Mouse (Mus musculus) ES-E14 (cell line): ENCODE data around the gene Ppp1ca. TPM values are rescaled to one million over a fixed set of nuclear protein-coding genes. Genes with fewer than 3 reads are reported as not detected.
A peak's percentile ranks its signal among the peaks of the same experiment; 100 is the strongest.

Experiments used
- DNase-seq: peaks from one replicate; pipeline ENCODE4 v3.0.0-alpha.2; 2013; ENCODE audit warnings: low read depth, low spot score
- H3K27ac ChIP-seq: 2 replicates; pipeline ENCODE4 v1.5.1; 2012; ENCODE audit warnings: low read depth, mild to moderate bottlenecking, low read length, moderate library complexity, mixed read lengths; ENCODE audit not compliant: poor library complexity, insufficient read depth, severe bottlenecking
- H3K36me3 ChIP-seq: 2 replicates; pipeline ENCODE4 v1.6.1; 2012; ENCODE audit warnings: mild to moderate bottlenecking, low read length, moderate library complexity, mixed read lengths; ENCODE audit not compliant: control insufficient read depth, poor library complexity, insufficient read depth, severe bottlenecking
- H3K4me1 ChIP-seq, 2 experiments: fragments of 150-350 bp in 1 of 2; sonication (generic) in 1 of 2; 2 replicates each; pipeline ENCODE4 v1.6.1; 2012; ENCODE audit warnings: low read length in 2 of 2, mild to moderate bottlenecking in 1 of 2, mixed read lengths in 1 of 2; ENCODE audit not compliant: control insufficient read depth in 2 of 2, insufficient read depth in 2 of 2, poor library complexity in 1 of 2
- H3K4me3 ChIP-seq, 2 experiments: fragments of 150-350 bp in 1 of 2; sonication (generic) in 1 of 2; 2 replicates each; pipeline ENCODE4 v1.5.1; 2012; ENCODE audit warnings: low read length in 2 of 2, low read depth in 1 of 2, mild to moderate bottlenecking in 1 of 2, mixed read lengths in 1 of 2; ENCODE audit not compliant: insufficient read depth in 1 of 2, poor library complexity in 1 of 2, severe bottlenecking in 1 of 2
- H3K9ac ChIP-seq: 2 replicates; pipeline ENCODE4 v1.6.1; 2012; ENCODE audit warnings: low read depth, mild to moderate bottlenecking, low read length, mixed read lengths; ENCODE audit not compliant: poor library complexity, insufficient read depth, severe bottlenecking
- H3K9me3 ChIP-seq: fragments of 150-350 bp; sonication (generic); 2 replicates; pipeline ENCODE4 v1.6.1; 2012; ENCODE audit warnings: low read depth, mild to moderate bottlenecking, low read length; ENCODE audit not compliant: control insufficient read depth, insufficient read depth
- CHD2 ChIP-seq: IDR thresholded peaks from 2 replicates; pipeline ENCODE4 v1.6.1; 2014; ENCODE audit warnings: mild to moderate bottlenecking, low read depth, low read length, inconsistent platforms
- HCFC1 ChIP-seq: IDR thresholded peaks from 2 replicates; pipeline ENCODE4 v1.6.1; 2012; ENCODE audit warnings: low read length, inconsistent platforms, borderline replicate concordance; ENCODE audit not compliant: insufficient read depth
- MAFK ChIP-seq: IDR thresholded peaks from 2 replicates; pipeline ENCODE4 v1.6.1; 2014; ENCODE audit warnings: mild to moderate bottlenecking, low read depth, low read length, inconsistent platforms; ENCODE audit not compliant: insufficient read depth
- ZC3H11A ChIP-seq: IDR thresholded peaks from 2 replicates; pipeline ENCODE4 v1.6.1; 2012; ENCODE audit warnings: low read depth, mild to moderate bottlenecking, inconsistent platforms, low read length, borderline replicate concordance
- ZNF384 ChIP-seq: IDR thresholded peaks from 2 replicates; pipeline ENCODE4 v1.6.1; 2012; ENCODE audit warnings: low read depth, low read length, inconsistent platforms
- in situ Hi-C, 2 experiments: fragments of 600-800 bp; cut with MboI; formaldehyde crosslinking; loops; one replicate each; pipeline ENCODE4 v1.15.1; 2025; ENCODE audit warnings: low sequenced_read_pairs in 2 of 2, inconsistent platforms in 1 of 2; ENCODE audit not compliant: unreplicated experiment in 2 of 2
- total RNA-seq: library from RNA; depleted of rRNA; stranded (reverse); fragments of 300-350 nt; gene quantifications from 2 replicates; pipeline ENCODE4 v1.2.3, GENCODE M21; 2012

Ppp1ca gene
- total RNA-seq, 1 experiment, result 426 TPM

DNA sequence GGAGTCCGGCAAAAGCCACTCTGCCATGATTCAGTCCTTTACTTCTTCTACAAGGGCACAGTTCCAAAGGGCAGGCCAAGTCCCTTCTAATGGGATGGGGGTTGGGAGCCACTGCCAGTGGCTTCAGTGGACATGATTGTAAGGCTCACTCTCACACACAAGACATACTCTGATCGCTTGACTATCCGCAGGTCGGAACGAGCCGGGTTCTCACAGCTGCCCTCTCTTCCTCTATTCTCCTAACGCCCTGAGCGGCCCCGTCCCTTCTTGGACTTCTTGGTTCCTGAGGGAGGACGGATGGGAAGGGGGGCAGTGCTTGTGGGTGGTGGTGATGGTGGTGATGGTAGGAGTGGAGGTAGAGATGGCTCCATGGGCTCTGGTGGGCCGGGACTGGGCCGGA is 35.1 kb upstream of the Ppp1ca start:
- Histone ChIP-seq H3K27ac (no peak overlapping the region), H3K9me3 (no peaks in the 10 kb centered on the region), H3K4me3 (no peak overlapping the region), H3K4me1 (peaks cover 0 to 32% of the 10 kb centered on the region in 2 experiments; a peak in 2 of 4 replicates), H3K9ac (no peak overlapping the region), H3K36me3 (peaks cover 25% of the 10 kb centered on the region)
- in situ Hi-C loops, result no loop called here
- DNase-seq, result no peak
- no peak for TF ChIP-seq CHD2
- no peak for TF ChIP-seq ZNF384
- TF ChIP-seq HCFC1, result no peak
- no peak for TF ChIP-seq ZC3H11A
- no peak for TF ChIP-seq MAFK

DNA sequence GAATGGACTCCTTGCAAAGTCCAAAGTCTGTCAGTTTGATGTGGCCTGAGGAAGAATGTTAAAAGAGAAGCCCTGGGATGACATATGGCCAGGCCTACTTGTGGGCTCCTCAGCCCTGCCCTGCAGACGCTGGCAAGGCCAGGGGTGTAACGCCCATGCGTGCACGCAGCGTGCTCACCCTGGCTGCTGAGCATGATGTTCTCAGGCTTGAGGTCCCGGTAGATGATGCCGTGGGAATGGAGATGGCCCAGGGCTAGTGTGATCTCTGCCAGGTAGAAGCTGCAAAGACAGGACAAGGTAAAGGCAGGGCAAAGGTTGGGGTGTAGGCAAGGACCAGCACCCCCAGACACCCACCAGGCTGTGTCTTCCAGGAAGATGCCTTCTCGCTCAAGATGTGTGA is 32.8 kb upstream of the Ppp1ca start:
- H3K4me3 ChIP-seq, result no peak overlapping the region
- in situ Hi-C loops, result no loop called here
- H3K4me1 ChIP-seq, result peaks cover 0 to 25% of the 10 kb centered on the region in 2 experiments; a peak in 2 of 4 replicates
- no peak for DNase-seq
- TF ChIP-seq HCFC1 (no peak), MAFK (no peak), CHD2 (no peak), ZC3H11A (no peak), ZNF384 (no peak)
- H3K27ac ChIP-seq, result no peak overlapping the region
- H3K9me3 ChIP-seq, result no peaks in the 10 kb centered on the region
- H3K36me3 ChIP-seq, result peaks cover 17% of the 10 kb centered on the region
- no peak overlapping the region for H3K9ac ChIP-seq

DNA sequence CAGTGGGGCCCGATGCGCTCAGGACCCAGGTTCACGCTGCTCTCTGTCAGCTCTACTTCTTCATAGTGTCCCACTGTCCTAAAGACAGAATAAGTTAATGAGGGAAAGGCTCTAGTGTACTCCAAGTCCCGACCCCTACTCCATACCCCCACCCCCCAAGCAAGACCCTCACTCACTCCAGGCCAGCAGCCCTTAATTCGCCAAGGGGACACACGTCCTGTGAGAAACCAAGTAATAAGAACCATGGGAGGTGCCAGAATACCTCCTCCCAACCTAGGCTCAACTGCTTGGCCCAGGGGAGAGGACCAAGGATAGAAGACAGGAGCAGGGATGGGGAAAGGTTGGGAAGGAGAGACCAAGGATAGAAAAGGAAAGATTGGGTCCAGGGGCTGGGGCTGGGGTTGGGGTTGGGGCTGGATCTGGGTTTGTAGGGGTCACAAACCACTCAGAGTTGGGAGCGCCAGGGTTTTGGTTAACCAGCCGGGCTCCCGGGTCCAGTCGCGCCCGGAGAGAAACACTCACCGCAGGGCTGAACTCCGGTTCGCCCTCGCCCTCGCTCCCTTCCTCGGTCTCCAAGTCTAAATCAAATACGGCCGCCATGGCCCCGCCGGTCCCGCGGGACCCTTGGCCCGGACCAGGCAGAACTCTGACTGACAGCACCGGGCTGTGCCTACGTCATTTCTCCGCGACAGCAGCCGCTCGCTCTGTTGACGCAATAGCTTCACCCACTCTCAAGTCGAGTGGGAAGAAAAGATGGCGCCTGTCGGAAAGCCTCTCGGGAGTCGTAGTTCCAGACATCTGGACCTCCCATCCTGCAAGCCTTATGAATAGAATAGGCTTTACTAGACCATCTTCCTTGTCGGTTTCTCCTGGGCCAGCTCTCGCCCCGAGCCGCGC is 29.0 kb upstream of the Ppp1ca start, which contains the start of gene Rps6kb2:
TSS of gene Rps6kb2 (minus strand) at position 709 of the 897 bp plus-strand sequence.
- H3K27ac ChIP-seq, result no peak within 1 kb of the TSS
- H3K36me3 ChIP-seq, result peaks cover 14% of the 10 kb centered on the region
- H3K9me3 ChIP-seq, result no peaks in the 10 kb centered on the region
- TF ChIP-seq ZNF384 (no peak), ZC3H11A (0 out of 2 replicates have a peak, but pooled peaks have one; percentile 29), HCFC1 (peak; percentile 98), CHD2 (no peak)
- peaks cover 0 to 17% of the 10 kb centered on the region in 2 experiments; a peak in 1 of 4 replicates for H3K4me1 ChIP-seq
- peak within 1 kb of the TSS; percentile 87 to 95 for H3K4me3 ChIP-seq
- peak; percentile 93 for DNase-seq
- peak within 1 kb of the TSS; percentile 89 for H3K9ac ChIP-seq
- in situ Hi-C loops, result no loop called here

DNA sequence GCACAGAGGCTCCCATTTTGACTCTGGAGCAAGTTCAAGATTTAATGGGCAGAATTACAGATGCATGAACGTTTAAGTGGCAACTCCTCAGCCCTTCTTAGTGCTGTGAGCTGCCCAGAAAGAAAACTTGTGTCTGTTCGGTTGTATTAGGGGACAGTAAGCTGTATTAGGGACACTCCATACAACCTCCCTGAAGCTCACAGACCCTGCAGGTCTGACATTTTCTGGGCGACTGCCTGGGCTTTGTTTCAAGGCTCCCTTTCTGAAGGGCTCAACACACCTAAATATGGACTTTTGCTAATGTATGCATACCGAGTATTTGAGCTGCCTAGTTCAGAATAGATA is 28.4 kb upstream of the Ppp1ca start:
- in situ Hi-C loops, result no loop called here
- H3K27ac ChIP-seq, result no peak overlapping the region
- TF ChIP-seq HCFC1, result no peak
- no peak for TF ChIP-seq MAFK
- TF ChIP-seq ZC3H11A, result no peak
- no peak for TF ChIP-seq CHD2
- no peak for TF ChIP-seq ZNF384

More for the DNA sequence above, 28.4 kb upstream of the Ppp1ca start:
- peaks cover 0 to 17% of the 10 kb centered on the region in 2 experiments; a peak in 1 of 4 replicates for H3K4me1 ChIP-seq
- H3K36me3 ChIP-seq, result peaks cover 9% of the 10 kb centered on the region
- H3K9me3 ChIP-seq, result no peaks in the 10 kb centered on the region
- peak overlapping the region; percentile 69 for H3K9ac ChIP-seq
- no peak for DNase-seq
- H3K4me3 ChIP-seq, result peak overlapping the region; percentile 87 to 95
